Mouse (Mus musculus) kidney, adult 2 months (tissue): ENCODE measurements at regions not wholly inside any gene's neighbourhood (a gene's known extent, or its start where the extent isn't known, plus 50 kb on each side); places are given as distances from the start of the nearest gene placed in this dataset.

ENCODE experiments used
- CTCF ChIP-seq: fragments of 200-500 bp; conservative IDR thresholded peaks from 2 replicates; pipeline ENCODE4 v1.5.1; 2011; ENCODE audit warnings: low read depth, mild to moderate bottlenecking, control low read depth, low read length, moderate library complexity, mixed read lengths; ENCODE audit not compliant: insufficient read depth, insufficient read length
- POLR2A ChIP-seq: fragments of 200-500 bp; IDR thresholded peaks from one replicate; pipeline ENCODE4 v1.6.1; 2011; ENCODE audit warnings: low read depth, low read length, control low read depth

- no peak for TF ChIP-seq POLR2A
- no peak for TF ChIP-seq CTCF
These were observed 114.3 kb downstream of the Mycn start for GRCm38 (mm10) chr12:12827379-12827778.
